Mouse (Mus musculus) T-cell, adult 2 months (primary cell): Measurements from ENCODE around the gene Vav3.

Experiments used
- DNase-seq: peaks from one replicate; pipeline ENCODE4 v3.0.0; 2022; ENCODE audit warnings: low spot score

Gene Vav3

DNA sequence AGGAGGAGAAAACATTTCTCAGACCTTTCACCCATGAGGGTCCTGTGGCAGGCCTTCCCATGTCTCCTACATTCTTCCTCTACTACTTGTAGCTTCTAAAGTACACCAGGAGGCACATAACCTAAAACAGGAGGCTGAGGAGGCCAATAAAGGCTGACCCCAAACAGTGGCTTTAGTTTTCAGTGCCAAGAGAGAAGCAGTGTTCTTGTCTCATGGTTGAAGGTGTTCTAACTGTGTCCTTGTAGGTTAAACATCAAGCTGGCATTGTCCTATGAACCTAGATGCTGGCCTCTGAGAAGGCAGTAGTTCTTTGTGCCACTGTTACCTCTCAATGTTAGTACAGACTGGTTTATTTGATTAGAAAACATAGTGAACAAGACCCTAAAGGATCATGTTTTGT is 245.5 kb downstream of the Vav3 start:
- DNase-seq, result no peak

GRCm38 (mm10) chr3:109592970-109593369 is 252.5 kb downstream of the Vav3 start:
- no peak for DNase-seq

GRCm38 (mm10) chr3:109596084-109596483 is 255.6 kb downstream of the Vav3 start:
- DNase-seq, result no peak

- no peak for DNase-seq
These were observed 260.4 kb downstream of the Vav3 start for GRCm38 (mm10) chr3:109600699-109601451.

DNA sequence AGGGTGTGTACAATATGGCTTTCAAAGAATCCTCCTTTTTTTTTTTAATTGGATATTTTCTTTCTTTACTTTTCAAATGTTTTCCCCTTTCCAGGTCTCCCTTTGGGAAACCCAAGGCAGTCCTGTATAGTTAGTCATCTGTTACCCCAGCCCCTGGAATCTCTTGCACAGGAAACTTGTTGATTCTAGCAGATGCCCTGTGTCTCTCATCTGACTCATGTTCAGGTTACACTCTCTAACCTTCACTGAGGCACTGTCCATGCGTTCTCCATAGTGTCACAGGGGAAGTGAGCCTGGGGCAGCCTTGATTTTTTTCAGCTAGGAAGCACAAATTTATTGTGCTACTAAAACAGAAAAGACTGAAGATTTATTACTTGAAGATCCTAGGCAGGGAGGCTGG is 262.3 kb downstream of the Vav3 start:
- DNase-seq, result no peak

DNA sequence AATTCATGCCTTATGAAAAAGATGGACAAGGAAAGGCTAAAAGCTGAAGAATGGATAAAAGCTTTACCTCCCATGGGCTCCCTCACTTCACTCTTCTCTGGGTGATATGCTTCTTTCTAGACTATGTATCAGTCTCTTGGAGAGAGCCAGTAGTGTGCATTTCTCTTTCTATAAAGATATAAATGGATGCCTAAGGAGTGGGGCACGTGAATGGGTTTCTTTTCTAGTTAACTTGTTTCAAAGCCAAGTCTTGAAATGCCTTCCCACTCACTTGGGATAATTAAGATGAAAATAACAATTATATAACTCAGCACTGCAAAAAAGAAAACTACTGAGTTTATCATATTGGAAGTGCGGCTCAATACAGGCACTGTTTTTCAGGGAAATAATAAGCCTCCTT is 265.7 kb downstream of the Vav3 start:
- no peak for DNase-seq

GRCm38 (mm10) chr3:109621721-109622120 is 281.3 kb downstream of the Vav3 start:
- no peak for DNase-seq

GRCm38 (mm10) chr3:109622361-109622760 is 281.9 kb downstream of the Vav3 start:
- DNase-seq, result no peak

- no peak for DNase-seq
These were observed 282.4 kb downstream of the Vav3 start for GRCm38 (mm10) chr3:109622816-109623215.

DNA sequence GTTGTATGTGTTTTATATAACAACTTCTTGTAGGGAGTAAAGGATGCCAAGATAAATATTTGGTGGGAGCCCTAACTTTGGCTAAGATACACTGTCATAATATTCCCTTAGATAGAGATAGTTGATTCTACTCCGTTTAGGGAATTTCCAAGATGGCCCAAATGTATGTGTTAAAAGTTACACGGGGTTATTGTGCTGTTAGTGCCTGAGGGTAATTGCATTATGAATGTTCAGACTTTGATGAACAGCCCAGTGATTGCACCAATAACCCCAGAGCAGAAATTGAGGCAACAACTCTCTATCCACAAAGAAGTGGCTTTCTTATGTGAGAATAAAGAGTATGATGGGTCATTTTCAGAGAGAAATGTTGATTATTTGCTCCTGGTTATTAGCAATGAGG is 283.3 kb downstream of the Vav3 start:
- no peak for DNase-seq

DNA sequence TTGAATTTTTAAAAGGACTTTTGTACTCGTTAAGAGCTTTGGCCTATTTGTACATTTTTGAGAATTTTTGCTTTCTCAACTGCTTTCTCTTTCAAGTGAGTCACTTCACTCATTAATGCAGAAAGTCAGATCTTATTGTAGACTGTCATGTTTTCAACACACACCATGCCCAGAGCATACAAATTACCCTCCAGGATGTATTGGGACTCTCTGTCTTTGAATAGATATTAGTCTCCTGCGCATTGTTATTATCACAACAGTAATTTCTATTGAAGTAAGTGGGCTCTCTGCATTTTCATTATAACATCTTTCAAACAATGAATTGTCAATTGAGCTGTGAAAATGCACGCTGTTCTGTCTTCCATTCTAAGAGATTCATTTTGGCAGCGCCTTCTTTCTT is 295.6 kb downstream of the Vav3 start:
- no peak for DNase-seq

- no peak for DNase-seq
These were observed 298.9 kb downstream of the Vav3 start for GRCm38 (mm10) chr3:109639386-109639785.

- DNase-seq, result no peak
These were observed 300.3 kb downstream of the Vav3 start for GRCm38 (mm10) chr3:109640796-109641195.

DNA sequence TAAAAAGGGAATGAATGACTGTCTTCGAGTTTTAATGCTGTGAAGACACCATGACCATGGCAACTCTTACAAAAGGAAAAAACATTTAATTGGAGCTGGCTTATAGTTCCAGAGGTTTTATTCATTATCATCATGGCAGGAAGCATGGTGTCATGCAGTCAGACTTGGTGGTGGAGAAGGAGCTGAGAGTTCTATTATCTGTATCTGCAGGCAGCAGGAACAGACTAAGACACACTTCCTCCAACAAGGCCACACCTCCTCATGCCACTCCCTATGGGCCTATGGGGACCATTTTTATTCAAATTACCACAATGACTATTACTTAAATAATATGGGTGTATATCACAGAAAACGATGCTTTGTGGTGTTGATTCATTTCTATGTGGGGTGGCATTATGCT is 307.8 kb downstream of the Vav3 start:
- no peak for DNase-seq

GRCm38 (mm10) chr3:109651479-109651878 is 311.0 kb downstream of the Vav3 start:
- no peak for DNase-seq

- DNase-seq, result no peak
These were observed 312.6 kb downstream of the Vav3 start for GRCm38 (mm10) chr3:109652860-109653631.

DNA sequence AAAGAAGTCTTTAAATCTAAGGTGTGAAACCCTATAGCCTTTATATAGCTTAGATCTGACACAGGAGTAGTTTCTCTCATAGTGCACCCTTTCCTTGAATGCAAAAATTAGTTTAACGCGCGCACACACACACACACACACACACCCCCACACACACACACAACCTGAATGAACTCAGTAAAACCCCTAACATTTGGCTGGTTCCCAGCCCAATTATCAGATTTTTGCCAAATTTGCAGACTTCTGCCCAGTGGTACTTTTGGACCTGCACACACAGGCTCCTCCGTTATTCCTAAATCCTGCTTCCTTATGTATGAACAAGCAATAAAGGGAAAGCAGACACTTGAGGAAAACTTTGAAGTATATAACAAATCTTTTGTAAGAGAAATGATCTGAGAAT is 313.9 kb downstream of the Vav3 start:
- no peak for DNase-seq

DNA sequence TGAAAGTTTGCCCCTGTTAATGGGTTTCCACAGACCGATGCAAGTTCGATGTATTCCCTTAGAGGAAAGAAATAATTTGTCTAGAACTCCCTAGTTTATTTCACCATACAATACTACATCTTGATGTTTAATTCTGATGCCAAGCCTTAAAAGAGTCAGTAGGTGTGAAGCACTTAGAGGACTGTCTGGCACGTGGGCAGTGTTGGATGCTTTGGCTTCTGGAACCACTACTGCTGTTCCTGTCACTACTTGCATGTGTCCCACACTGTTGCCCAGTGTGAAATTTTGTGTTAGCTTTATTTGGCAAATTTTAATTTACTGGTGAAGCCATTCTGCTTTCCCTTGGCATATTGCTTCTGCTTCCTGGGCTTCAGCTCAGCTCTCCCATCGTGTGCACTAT is 331.3 kb downstream of the Vav3 start:
- no peak for DNase-seq

- no peak for DNase-seq
These were observed 332.5 kb downstream of the Vav3 start for GRCm38 (mm10) chr3:109672925-109673324.

GRCm38 (mm10) chr3:109680281-109680680 is 339.8 kb downstream of the Vav3 start:
- no peak for DNase-seq

GRCm38 (mm10) chr3:109681863-109682262 is 341.4 kb downstream of the Vav3 start:
- DNase-seq, result no peak

DNA sequence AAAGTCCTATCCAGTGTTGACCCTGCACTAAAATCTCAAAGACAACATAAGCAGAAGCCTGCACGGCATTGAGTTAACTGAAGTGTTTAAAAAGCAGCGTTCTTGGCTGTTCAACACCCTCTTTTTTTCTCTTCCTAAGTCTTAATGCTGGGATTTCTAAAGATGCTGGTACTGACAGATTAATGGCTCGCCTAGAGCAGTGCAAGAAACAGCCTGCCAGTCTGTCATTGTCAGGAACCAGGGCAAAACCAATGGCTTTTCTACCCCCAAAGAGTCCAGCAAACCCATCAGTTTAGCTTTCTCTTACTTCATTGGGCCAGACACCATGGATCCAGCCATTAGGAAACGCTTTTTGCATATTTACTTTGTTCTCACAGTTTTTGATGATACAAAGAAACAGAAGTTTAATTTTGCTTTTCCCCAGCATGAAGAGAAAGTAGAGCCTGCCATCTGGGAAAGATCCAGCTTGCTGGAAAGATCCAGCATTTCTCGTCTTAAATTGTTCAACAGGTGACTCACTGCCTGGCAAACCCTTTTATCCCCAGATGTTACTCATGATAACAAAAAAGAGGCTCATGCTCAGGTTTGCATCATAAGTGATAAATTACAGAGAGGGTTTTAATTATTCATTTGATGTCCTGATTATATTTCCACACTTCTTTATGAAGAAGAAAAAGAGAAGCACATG is 343.3 kb downstream of the Vav3 start:
- DNase-seq, result no peak

- DNase-seq, result no peak
These were observed 350.1 kb downstream of the Vav3 start for GRCm38 (mm10) chr3:109690566-109690965.
